ENCODE assay signal across 24 mouse cellular contexts in the genomic region with DNA sequence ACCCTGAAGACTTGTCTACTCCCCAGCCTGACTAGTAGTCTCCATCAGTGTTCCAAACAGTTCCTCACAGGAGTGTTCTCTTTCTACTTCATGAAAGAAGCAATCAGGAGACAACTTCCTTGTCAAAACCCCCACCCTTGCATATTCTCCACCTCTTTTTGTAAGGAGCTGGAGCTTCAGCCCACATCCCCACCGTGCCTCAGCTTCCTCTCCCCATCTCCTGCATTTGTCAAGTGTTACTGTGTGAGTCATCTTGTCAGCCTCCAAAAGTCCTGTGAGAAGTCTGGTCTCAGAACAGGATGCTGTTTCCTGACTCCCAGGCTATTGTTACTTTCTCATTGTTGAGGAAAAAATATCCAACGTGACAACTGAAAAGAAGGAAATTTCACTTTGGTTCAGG. TPM values are rescaled to one million over a fixed set of nuclear protein-coding genes. Genes with fewer than 3 reads are reported as not detected.
A peak's percentile ranks its signal among the peaks of the same experiment; 100 is the strongest.
DNase-seq lines count a peak whose midpoint lies in the region; ATAC-seq and TF ChIP-seq lines count a peak whose summit lies in the region.
"Had no signal": no experiment of that assay in that cellular context is flagged by ENCODE, and none has a peak within 500 bp of the region (broad histone marks: within the 10 kb centered on the region; RNA-seq: fewer than 3 reads in every experiment).

No protein-coding gene starts in this region.

- H3K4me2 ChIP-seq in kidney, embryonic 16.5 days (replicated peaks; ENCODE audit: low read depth, low read length), result no peak overlapping the region
- H3K4me2 ChIP-seq: hindbrain, embryonic 12.5 days; limb, embryonic 12.5 days; liver, embryonic 15.5 days had no signal

- H3K4me3 ChIP-seq in heart, embryonic 10.5 days, result no peak overlapping the region
- H3K4me3 ChIP-seq in kidney, embryonic 16.5 days (ENCODE audit: low read length), result no peak overlapping the region
- H3K4me3 ChIP-seq in small intestine, adult 2 months (ENCODE audit: low read depth, low read length), result no peak overlapping the region
- H3K4me3 ChIP-seq: hindbrain, embryonic 12.5 days; limb, embryonic 12.5 days; liver, embryonic 15.5 days; midbrain, embryonic 10.5 days had no signal

- TF ChIP-seq POLR2A in small intestine, adult 2 months (IDR thresholded peaks at IDR 0.05; ENCODE audit: low read depth, low read length), result no peak

- no peak overlapping the region for H3K9ac ChIP-seq in kidney, embryonic 16.5 days (replicated peaks; ENCODE audit: low read length)
- H3K9ac ChIP-seq: hindbrain, embryonic 12.5 days; limb, embryonic 12.5 days; liver, embryonic 15.5 days had no signal

- peak; percentile 89 for DNase-seq in heart, adult 11 months
- DNase-seq in heart, embryonic 10.5 days (ENCODE audit: low spot score), result no peak
- DNase-seq in kidney, postnatal 4 days, result no peak
- peak; percentile 17 to 19 for DNase-seq in right cerebral cortex, adult 2 months (ENCODE audit: low spot score in 2 of 2)
- no peak for DNase-seq in right cerebral cortex, postnatal 25 days
- DNase-seq in layer of hippocampus, adult 8-10 months (ENCODE audit: low spot score in 2 of 2), result no peak
- DNase-seq: adrenal gland, postnatal 14 days; B cell, adult 2 months; cerebellum, adult 11-12 months; cerebellum, postnatal 25 days; embryo, embryonic 11 days; gastrocnemius, postnatal 10 days; lung, postnatal 36 days; thymus, postnatal 25 days had no signal

- no peak for TF ChIP-seq CTCF in small intestine, adult 2 months (IDR thresholded peaks at IDR 0.05; ENCODE audit: extremely low read depth, insufficient read length, insufficient replicate concordance, low read depth, low read length)

- no peaks in the 10 kb centered on the region for H3K27me3 ChIP-seq in heart, embryonic 10.5 days (ENCODE audit: insufficient read depth, poor library complexity, severe bottlenecking)
- H3K27me3 ChIP-seq in kidney, embryonic 16.5 days (ENCODE audit: insufficient read depth, low read length), result no peaks in the 10 kb centered on the region
- no peaks in the 10 kb centered on the region for H3K27me3 ChIP-seq in small intestine, adult 2 months (ENCODE audit: control insufficient read depth, insufficient read depth, low read length)
- H3K27me3 ChIP-seq: limb, embryonic 12.5 days had no signal

- ATAC-seq in kidney, embryonic 16.5 days (ENCODE audit: low FRiP score, low TSS enrichment), result no peak

- H3K36me3 ChIP-seq in heart, embryonic 10.5 days, result no peaks in the 10 kb centered on the region
- H3K36me3 ChIP-seq in kidney, embryonic 16.5 days (ENCODE audit: insufficient read depth, low read length), result no peaks in the 10 kb centered on the region
- no peaks in the 10 kb centered on the region for H3K36me3 ChIP-seq in small intestine, adult 2 months (ENCODE audit: control insufficient read depth, insufficient read depth, low read length)
- H3K36me3 ChIP-seq: hindbrain, embryonic 12.5 days; limb, embryonic 12.5 days; liver, embryonic 15.5 days; midbrain, embryonic 10.5 days had no signal

- 60% methylated on average over 2 of the region's 2 CpGs for WGBS in heart, embryonic 10.5 days
- WGBS in kidney, embryonic 16.5 days, result 73% methylated on average over 2 of the region's 2 CpGs
- 56% methylated on average over 2 of the region's 2 CpGs for WGBS in small intestine, adult 2 months

- H3K9me3 ChIP-seq in heart, embryonic 10.5 days, result no peaks in the 10 kb centered on the region
- no peaks in the 10 kb centered on the region for H3K9me3 ChIP-seq in kidney, embryonic 16.5 days (ENCODE audit: low read length)
- H3K9me3 ChIP-seq: hindbrain, embryonic 12.5 days; limb, embryonic 12.5 days; liver, embryonic 15.5 days; midbrain, embryonic 10.5 days had no signal

- peaks cover 25% of the 10 kb centered on the region for H3K4me1 ChIP-seq in heart, embryonic 10.5 days
- peaks cover 4% of the 10 kb centered on the region; the same call in 1 of the 2 replicates for H3K4me1 ChIP-seq in kidney, embryonic 16.5 days (ENCODE audit: insufficient read depth, low read length)
- H3K4me1 ChIP-seq in small intestine, adult 2 months (ENCODE audit: control insufficient read depth, insufficient read depth, insufficient read length, low read length), result peaks cover 27% of the 10 kb centered on the region; the same call in 1 of the 2 replicates
- H3K4me1 ChIP-seq: limb, embryonic 12.5 days had no signal

- H3K27ac ChIP-seq in heart, embryonic 10.5 days, result no peak overlapping the region
- H3K27ac ChIP-seq in kidney, embryonic 16.5 days (ENCODE audit: low read length), result peak overlapping the region; percentile 11; the same call in 1 of the 2 replicates
- peak overlapping the region; percentile 50 for H3K27ac ChIP-seq in small intestine, adult 2 months (ENCODE audit: insufficient read depth, low read depth, low read length)
- H3K27ac ChIP-seq: hindbrain, embryonic 12.5 days; limb, embryonic 12.5 days; liver, embryonic 15.5 days; midbrain, embryonic 10.5 days had no signal

RNA-seq across cellular contexts. Expression of a gene that starts 3.0 kb away (rescaled TPM):
- polyA plus RNA-seq in heart, embryonic 10.5 days (2016; fragmentation: Nextera tagmentation; extraction: Ambion mirVana), result 18.1 and 20.6 TPM in 2 replicates
- polyA plus RNA-seq in kidney, embryonic 16.5 days (2015; fragmentation: Nextera tagmentation; extraction: Ambion mirVana), result 35.3 and 37.7 TPM in 2 replicates
- 12.4 and 17.6 TPM in 2 replicates for polyA plus RNA-seq in small intestine, adult 2 months (2012; rRNA removed)
- total RNA-seq in layer of hippocampus, adult 8-10 months (2022), result 1 to 10 TPM; 4.5 to 5.9 (median 5.2) TPM

RNA-seq across cellular contexts. Expression of a gene that starts 43.9 kb away (rescaled TPM):
- polyA plus RNA-seq in heart, embryonic 10.5 days (2016; fragmentation: Nextera tagmentation; extraction: Ambion mirVana), result 43.5 and 46.0 TPM in 2 replicates
- polyA plus RNA-seq in kidney, embryonic 16.5 days (2015; fragmentation: Nextera tagmentation; extraction: Ambion mirVana), result 64.5 and 66.6 TPM in 2 replicates
- 12.0 and 25.8 TPM in 2 replicates for polyA plus RNA-seq in small intestine, adult 2 months (2012; rRNA removed)
- 100 to 1,000 TPM in 1 of 4 experiments, 10 to 100 TPM in 3; 80.2 to 102 (median 94.4) TPM for total RNA-seq in layer of hippocampus, adult 8-10 months (2022)

RNA-seq across cellular contexts. Expression of a gene that starts 46.6 kb away (rescaled TPM):
- polyA plus RNA-seq in heart, embryonic 10.5 days (2016; fragmentation: Nextera tagmentation; extraction: Ambion mirVana), result 0.36 TPM in 1 of 2 replicates, not detected in the other
- 0.47 and 1.4 TPM in 2 replicates for polyA plus RNA-seq in kidney, embryonic 16.5 days (2015; fragmentation: Nextera tagmentation; extraction: Ambion mirVana)
- polyA plus RNA-seq in small intestine, adult 2 months (2012; rRNA removed), result 25.9 and 87.8 TPM in 2 replicates
- under 1 TPM in 1 of 4 experiments, not detected in 3; 0.37 TPM for total RNA-seq in layer of hippocampus, adult 8-10 months (2022)
- total RNA-seq: layer of hippocampus, postnatal 25 days; left cerebral cortex, postnatal 10 days had no signal
- polyA plus RNA-seq: limb, embryonic 12.5 days; midbrain, embryonic 10.5 days had no signal

RNA-seq across cellular contexts. Expression of a gene that starts 47.6 kb away (rescaled TPM):
- 0.49 TPM in 1 of 2 replicates, not detected in the other for polyA plus RNA-seq in heart, embryonic 10.5 days (2016; fragmentation: Nextera tagmentation; extraction: Ambion mirVana)
- polyA plus RNA-seq in kidney, embryonic 16.5 days (2015; fragmentation: Nextera tagmentation; extraction: Ambion mirVana), result 0.59 and 1.5 TPM in 2 replicates
- polyA plus RNA-seq in small intestine, adult 2 months (2012; rRNA removed), result not detected in 2 replicates
- 10 to 100 TPM in 2 of 4 experiments, 1 to 10 TPM in 2; 5.9 to 10.6 (median 9.9) TPM for total RNA-seq in layer of hippocampus, adult 8-10 months (2022)
- total RNA-seq: midbrain, postnatal 0 days had no signal
- polyA plus RNA-seq: embryonic facial prominence, embryonic 14.5 days; hindbrain, embryonic 12.5 days had no signal

Comparison
In these comparisons a context has a peak if more than half of its experiments do, and no peak if none do; other contexts are left out.
1. DNase-seq: peak in heart, adult 11 months (single experiment) and right cerebral cortex, adult 2 months (2 of 2); none in heart, embryonic 10.5 days (single experiment), kidney, postnatal 4 days (0 of 2), right cerebral cortex, postnatal 25 days (single experiment) and layer of hippocampus, adult 8-10 months (0 of 2).
2. RNA of a gene that starts 46.6 kb away (polyA plus RNA-seq): 25.9 to 87.8 TPM in small intestine, adult 2 months; 0.47 to 1.4 TPM in kidney, embryonic 16.5 days and 0.36 TPM in heart, embryonic 10.5 days; every median in the first group is over 10 times any median in the second.